Mouse (Mus musculus) thymus, adult 2 months (tissue): ENCODE measurements at regions not wholly inside any gene's neighbourhood (a gene's known extent, or its start where the extent isn't known, plus 50 kb on each side); places are given as distances from the start of the nearest gene placed in this dataset.

ENCODE experiments used
- CTCF ChIP-seq: fragments of 200-500 bp; IDR thresholded peaks from 2 replicates; pipeline ENCODE4 v1.5.1; 2012; ENCODE audit warnings: mild to moderate bottlenecking, control low read depth, low read length, moderate library complexity, borderline replicate concordance; ENCODE audit not compliant: control insufficient read depth, poor library complexity, insufficient read depth; ENCODE audit errors: extremely low read depth
- POLR2A ChIP-seq: fragments of 200-500 bp; IDR thresholded peaks from 2 replicates; pipeline ENCODE4 v1.6.1; 2012; ENCODE audit warnings: mild to moderate bottlenecking, low read length, control low read depth, moderate library complexity; ENCODE audit not compliant: control insufficient read depth, poor library complexity, insufficient read depth; ENCODE audit errors: extremely low read depth

DNA sequence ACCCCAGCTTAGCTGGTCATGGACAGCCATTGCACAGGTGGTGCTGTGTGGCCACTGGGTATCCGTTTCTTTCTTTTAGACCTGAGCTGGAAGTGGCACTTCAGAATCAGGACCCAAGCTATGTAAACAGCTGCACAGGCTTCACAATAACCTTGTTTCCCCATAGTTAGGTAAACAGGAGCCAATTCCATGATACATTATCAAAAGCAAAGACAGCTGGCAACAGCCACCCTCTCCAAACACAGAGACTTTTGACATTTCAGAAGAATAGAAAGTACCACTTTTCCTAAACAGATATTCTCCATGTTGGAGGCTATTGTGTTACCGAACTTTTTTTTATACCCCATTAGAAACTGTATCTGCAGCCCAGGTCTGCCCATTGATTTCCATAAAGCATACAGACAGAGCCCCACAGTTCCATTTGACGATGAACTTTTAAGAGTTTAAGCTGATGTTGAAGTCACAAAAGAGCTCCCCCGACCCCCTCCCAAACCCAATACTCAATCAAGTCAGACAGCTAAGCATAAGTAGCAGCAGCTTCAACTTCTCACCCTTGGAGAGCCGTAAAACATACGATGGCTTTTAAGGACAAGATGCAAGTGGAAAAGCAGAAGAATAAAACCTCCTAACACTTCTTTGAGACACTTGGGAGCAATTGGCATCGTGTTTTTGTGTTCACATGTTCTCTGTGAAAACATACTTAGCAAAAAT, 162.5 kb upstream of the Arglu1 start:
- TF ChIP-seq CTCF (no peak), POLR2A (no peak)
